Mouse (Mus musculus): ENCODE results near the gene Psma6. TPM values are rescaled to one million over a fixed set of nuclear protein-coding genes. Genes with fewer than 3 reads are reported as not detected.

The Psma6 gene
- total RNA-seq, 2 experiments from 2014 or later = 128 to 146 TPM

DNA sequence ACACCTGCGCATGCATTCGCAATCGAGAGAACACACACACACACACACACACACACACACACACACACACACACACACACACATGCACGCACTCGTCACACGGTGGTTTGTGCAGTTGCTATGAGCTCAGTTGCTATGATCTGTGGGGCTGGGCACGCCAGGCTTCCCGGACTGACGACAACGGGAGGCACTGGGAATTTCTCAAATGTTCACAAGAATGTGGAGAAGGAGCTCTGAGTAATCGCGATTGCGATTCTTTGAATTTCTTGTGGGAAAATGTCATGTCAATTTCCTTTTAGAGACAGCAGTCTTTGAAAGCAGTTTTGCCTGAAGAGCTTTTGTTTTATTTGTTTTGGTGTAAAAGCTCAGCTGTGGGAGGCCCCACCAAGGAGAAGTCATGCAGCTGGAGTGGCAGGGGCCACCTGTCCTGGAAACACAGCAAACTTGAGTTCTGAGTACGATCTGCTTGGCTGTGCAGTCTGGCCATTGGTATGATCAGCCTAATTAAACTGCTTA, 80.9 kb downstream of the Psma6 start:
- Histone ChIP-seq H3K27ac (peak overlapping the region; percentile 96), H3K4me3 (no peak overlapping the region; the same call in 1 of the 2 replicates)
- DNase-seq (ENCODE audit: low spot score in 2 of 2) = peak; percentile 27 to 42
- no peak for TF ChIP-seq CTCF (conservative IDR thresholded peaks at IDR 0.05)

DNA sequence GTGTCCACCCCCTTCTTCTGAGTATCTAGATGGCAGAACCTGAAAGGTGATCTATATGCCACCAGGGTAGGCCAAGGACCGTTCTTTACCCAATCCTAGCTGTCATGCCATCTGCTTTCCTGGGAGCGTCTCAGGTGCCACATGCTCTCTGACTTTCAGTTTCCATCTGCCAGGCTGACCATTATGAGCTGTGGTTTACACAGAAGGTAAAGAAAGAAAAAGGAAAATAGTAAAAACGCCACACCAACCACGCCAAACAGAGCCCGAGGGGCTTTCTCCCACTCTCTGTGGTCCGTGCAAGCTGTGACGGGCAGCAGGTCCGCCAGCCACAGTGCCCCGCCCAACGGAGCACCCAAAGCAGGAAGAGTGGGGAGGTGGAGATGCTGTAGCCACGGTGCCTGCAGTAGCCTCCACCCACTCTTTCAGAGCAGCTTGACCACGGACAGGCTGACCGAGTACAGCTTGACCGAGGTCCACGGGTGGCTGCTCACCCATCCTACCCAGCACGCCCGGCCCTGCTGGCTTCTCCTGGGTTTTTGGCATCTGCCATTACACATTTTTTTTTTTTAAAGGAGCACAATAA, 81.5 kb downstream of the Psma6 start:
- H3K27ac ChIP-seq = peak overlapping the region; percentile 96
- no peak for DNase-seq (ENCODE audit: low spot score in 2 of 2)
- H3K4me3 ChIP-seq = no peak overlapping the region
- no peak for TF ChIP-seq CTCF (conservative IDR thresholded peaks at IDR 0.05)

DNA sequence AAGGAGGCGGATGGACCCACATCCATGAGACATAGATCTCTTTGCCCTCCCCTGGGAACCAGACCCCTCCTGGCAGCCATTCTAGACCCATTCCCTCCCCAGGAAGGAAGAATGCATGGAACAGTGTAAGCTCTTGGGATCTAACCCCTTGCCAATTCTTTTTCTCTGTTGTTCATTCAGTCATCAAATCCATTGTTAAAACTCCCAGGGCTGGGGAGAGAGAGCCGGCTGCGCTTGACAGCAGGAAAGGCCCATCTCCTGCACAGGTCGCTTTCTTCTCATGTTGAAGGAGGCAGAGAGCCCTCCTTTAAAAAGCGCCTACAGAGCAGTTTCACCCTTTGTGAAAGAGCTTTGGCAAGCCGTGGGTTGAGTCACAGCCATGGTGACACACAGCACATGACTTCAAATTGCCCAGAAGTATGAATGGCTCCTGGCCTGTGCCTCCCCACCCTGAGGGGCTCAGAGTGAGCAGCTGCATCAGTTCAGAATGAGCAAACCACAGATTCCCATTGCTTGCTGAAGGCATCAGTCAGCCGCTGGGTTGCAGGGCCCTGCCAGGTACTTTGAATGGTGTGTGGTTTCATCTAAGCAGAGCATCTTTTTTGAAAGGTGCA, 82.2 kb downstream of the Psma6 start:
- DNase-seq (ENCODE audit: low spot score in 2 of 2) = peak in 1 of 2 experiments; percentile 15

DNA sequence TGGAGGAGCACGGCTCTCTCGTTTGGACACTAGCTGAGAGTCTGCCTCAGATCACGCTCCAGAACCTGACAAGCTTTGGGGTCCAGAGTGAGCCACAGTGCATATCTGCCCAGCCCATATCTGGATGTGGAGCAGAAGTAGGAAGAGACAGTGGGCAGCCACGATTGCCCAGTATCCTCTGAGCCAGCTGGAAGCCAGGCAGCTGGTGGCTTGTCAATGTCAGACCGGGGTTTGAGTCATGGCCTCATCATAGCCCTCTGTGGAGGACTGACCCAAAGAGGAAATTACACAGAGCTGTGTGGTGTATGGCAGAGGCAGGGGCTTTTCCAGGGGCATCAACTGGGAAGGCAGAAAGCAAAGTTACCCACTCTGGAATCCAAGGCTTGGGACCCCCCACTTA, 82.8 kb downstream of the Psma6 start:
- no peak for DNase-seq (ENCODE audit: low spot score in 2 of 2)
- TF ChIP-seq CTCF (conservative IDR thresholded peaks at IDR 0.05) = no peak
- peak overlapping the region; percentile 96; the same call in 1 of the 2 replicates for H3K27ac ChIP-seq
- H3K4me3 ChIP-seq = no peak overlapping the region

More for the DNA sequence above, 82.2 kb downstream of the Psma6 start:
- peak overlapping the region; percentile 96; the same call in 1 of the 2 replicates for H3K27ac ChIP-seq
- no peak overlapping the region for H3K4me3 ChIP-seq
- no peak for TF ChIP-seq CTCF (conservative IDR thresholded peaks at IDR 0.05)

DNA sequence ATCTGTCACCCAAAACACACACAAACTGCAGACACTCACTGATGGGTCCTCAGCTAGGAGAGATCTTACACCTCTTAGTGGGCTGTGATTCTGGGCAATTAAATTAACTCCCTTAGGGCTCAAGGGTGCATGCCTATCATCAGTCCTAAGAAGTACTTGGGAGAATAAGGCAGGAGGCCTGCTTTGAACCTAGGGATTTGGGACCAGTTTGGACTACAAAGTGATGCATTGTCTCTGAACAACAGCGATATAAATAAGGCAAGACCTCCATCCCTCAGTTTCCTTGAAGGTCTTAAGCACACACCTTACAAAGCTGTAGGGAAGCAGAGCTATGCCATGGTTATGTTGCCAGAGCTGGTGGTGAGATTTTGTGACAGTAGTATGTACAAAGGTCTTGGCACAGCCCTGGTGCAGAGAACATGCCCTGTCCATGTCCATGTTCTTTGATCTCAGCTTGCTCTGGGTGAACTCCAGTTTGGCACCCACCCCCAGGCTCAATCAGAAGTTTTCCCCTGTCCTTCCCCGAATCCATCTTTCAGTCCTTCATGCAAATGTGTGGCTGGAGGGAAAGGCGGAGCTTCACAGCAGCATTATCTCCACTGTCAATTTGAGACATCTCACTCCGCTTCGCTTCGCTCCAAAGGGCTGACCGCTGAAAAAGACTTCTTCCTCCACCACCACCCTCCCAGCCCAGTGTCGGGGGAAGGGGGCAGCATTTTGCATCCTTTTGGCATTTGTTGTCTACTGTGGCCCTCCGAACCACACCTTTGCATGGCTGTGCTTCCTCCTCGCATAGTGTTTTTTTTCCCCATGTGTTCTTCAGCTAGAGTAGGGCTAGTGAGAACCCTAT, 83.5 kb downstream of the Psma6 start:
- no peak for TF ChIP-seq CTCF (conservative IDR thresholded peaks at IDR 0.05)
- no peak for DNase-seq (ENCODE audit: low spot score in 2 of 2)
- H3K27ac ChIP-seq = no peak overlapping the region
- no peak overlapping the region for H3K4me3 ChIP-seq

Other genes with a start within 250 kb of the Psma6 start
- gene Srp54b, start 229.1 kb upstream of the Psma6 start, total RNA-seq (2021) = 10 to 100 TPM; 51.4 to 58.8 TPM
- gene 1700047I17Rik2, start 184.6 kb upstream of the Psma6 start, total RNA-seq (2021) = 1 to 10 TPM; 1.2 to 5.5 TPM
- 10 to 100 TPM; 33.0 to 35.3 TPM for gene Srp54c, start 154.1 kb upstream of the Psma6 start, total RNA-seq (2021)
- 1 to 10 TPM; 9.3 to 9.7 TPM for gene 1110008L16Rik, start 84.6 kb upstream of the Psma6 start, total RNA-seq (2021)
- gene Ppp2r3c, start 81.2 kb upstream of the Psma6 start, total RNA-seq (2021) = 10 to 100 TPM; 12.8 to 16.2 TPM
- 10 to 100 TPM; 28.1 to 42.5 TPM for gene Nfkbia, start 108.4 kb downstream of the Psma6 start, total RNA-seq (2021)
- not detected for gene Aldoart2, start 181.0 kb downstream of the Psma6 start, total RNA-seq (2021)
- under 1 TPM; 0.12 to 0.13 TPM for gene Insm2, start 215.2 kb downstream of the Psma6 start, total RNA-seq (2021)